Mouse (Mus musculus) midbrain, embryonic 11.5 days (tissue): ENCODE data around the gene Cdkl3. TPM values are rescaled to one million over a fixed set of nuclear protein-coding genes. Genes with fewer than 3 reads are reported as not detected.
A peak's percentile ranks its signal among the peaks of the same experiment; 100 is the strongest.

Experiments used
- ATAC-seq: fragments of 200-750 bp; cut with Nextera tagmentation; 2 replicates; pipeline ENCODE4 v1.8.0; 2017; ENCODE audit warnings: moderate TSS enrichment, moderate library complexity; ENCODE audit not compliant: low FRiP score
- DNase-seq: peaks from one replicate; pipeline ENCODE4 v3.0.0; 2015; ENCODE audit warnings: low spot score; ENCODE audit errors: missing footprints
- H3K27ac ChIP-seq: fragments of 300-500 bp; sonication (generic); 2 replicates; pipeline ENCODE4 v1.5.1; 2014; ENCODE audit warnings: low read depth, low read length
- H3K27me3 ChIP-seq: fragments of 300-500 bp; sonication (generic); 2 replicates; pipeline ENCODE4 v1.6.1; 2014; ENCODE audit warnings: mild to moderate bottlenecking, low read length, moderate library complexity, mixed read lengths; ENCODE audit not compliant: control insufficient read depth, insufficient read depth
- H3K36me3 ChIP-seq: fragments of 300-500 bp; sonication (generic); 2 replicates; pipeline ENCODE4 v1.6.1; 2014; ENCODE audit warnings: mild to moderate bottlenecking, low read length, moderate library complexity, mixed read lengths; ENCODE audit not compliant: control insufficient read depth, insufficient read depth
- H3K4me1 ChIP-seq: fragments of 300-500 bp; sonication (generic); 2 replicates; pipeline ENCODE4 v1.6.1; 2014; ENCODE audit warnings: low read length; ENCODE audit not compliant: control insufficient read depth, insufficient read depth
- H3K4me2 ChIP-seq: fragments of 300-500 bp; sonication (generic); 2 replicates; pipeline ENCODE4 v1.6.1; 2014; ENCODE audit warnings: mild to moderate bottlenecking, moderate library complexity
- H3K4me3 ChIP-seq: fragments of 300-500 bp; sonication (generic); 2 replicates; pipeline ENCODE4 v1.5.1; 2014; ENCODE audit warnings: low read depth, low read length
- H3K9ac ChIP-seq: fragments of 300-500 bp; sonication (generic); 2 replicates; pipeline ENCODE4 v1.6.1; 2014; ENCODE audit warnings: low read length
- H3K9me3 ChIP-seq: fragments of 300-500 bp; sonication (generic); 2 replicates; pipeline ENCODE4 v1.6.1; 2016; ENCODE audit warnings: low read length; ENCODE audit not compliant: control insufficient read depth
- WGBS: fragments of 180-500 bp; shearing (Covaris S2); extraction: QIAGEN DNeasy Blood & Tissue Kit; methylation state at CpG from one replicate; pipeline ENCODE4 v1.1.7; 2014; 5-methylcytosine and 5-hydroxymethylcytosine counted together
- polyA plus RNA-seq: library from polyadenylated mRNA; unstranded; fragments of >200 nt; fragmentation: Nextera tagmentation; extraction: Ambion mirVana; gene quantifications from 2 replicates; pipeline ENCODE4 v1.2.1, GENCODE M21; 2014

The Cdkl3 gene
- polyA plus RNA-seq, 1 experiment from 2014 or later, result 11.0 TPM

DNA sequence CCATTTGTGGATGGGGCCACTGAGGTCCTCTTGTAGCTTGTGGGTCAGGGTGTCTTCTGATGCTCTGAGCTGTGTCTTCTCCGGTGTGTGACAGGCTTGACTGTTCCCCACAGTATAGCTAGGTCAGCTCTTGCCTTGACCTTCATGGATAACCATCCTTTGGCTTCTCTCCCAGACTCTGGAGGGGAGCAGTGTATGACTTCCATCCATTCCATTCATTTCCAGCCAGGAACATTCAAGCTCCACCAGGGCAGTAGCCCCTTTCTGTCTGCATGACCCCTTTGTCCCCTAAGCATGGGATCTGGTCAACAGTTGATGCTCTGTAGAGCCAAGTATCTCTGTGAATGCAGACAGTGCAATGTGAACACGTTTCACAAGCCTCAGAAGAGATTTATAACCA lies 93.6 kb downstream of the Cdkl3 start:
- DNase-seq, result no peak
- Histone ChIP-seq H3K4me1 (peaks cover 19% of the 10 kb centered on the region), H3K4me2 (peak overlapping the region; percentile 54; the same call in 1 of the 2 replicates), H3K9ac (no peak overlapping the region), H3K9me3 (no peaks in the 10 kb centered on the region), H3K36me3 (no peaks in the 10 kb centered on the region), H3K27me3 (no peaks in the 10 kb centered on the region), H3K27ac (no peak overlapping the region), H3K4me3 (no peak overlapping the region)
- WGBS, result 82% methylated on average over 2 of the region's 2 CpGs
- no peak for ATAC-seq

DNA sequence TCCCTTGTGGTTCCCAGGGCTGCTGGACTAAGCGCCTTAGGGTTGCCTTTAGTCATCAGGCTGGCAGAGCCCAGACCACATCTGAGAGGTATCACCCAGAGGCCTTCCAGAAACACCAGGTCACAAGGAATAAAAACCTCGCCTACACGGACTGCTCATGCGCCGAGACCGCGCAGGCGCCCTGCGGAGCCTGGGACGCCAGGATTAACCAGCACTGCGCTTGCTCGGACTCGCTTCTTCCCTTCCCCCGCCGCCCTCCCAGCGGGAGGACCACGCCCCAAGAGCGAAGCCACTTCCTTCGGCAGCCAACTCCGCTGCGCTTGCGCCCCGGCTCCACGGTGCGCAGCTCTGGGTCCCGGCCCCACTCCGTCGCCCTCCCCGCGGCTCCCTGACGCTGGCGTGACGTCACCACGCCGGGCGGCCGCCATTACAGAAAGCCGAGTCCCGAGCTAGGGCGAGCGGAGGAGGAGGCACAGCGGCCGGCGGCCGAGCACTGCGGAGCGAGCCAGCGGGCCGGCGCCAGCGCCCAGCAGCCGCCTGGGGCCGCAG lies 94.5 kb downstream of the Cdkl3 start, which contains the start of gene Ppp2ca:
Ppp2ca (plus strand) TSS at position 284 of the 549 bp plus-strand sequence.
- peaks cover 19% of the 10 kb centered on the region for H3K4me1 ChIP-seq
- peak within 1 kb of the TSS; percentile 54 for H3K4me2 ChIP-seq
- H3K36me3 ChIP-seq, result no peaks in the 10 kb centered on the region
- DNase-seq (peak; percentile 99), ATAC-seq (peak; percentile 96)
- H3K4me3 ChIP-seq, result peak within 1 kb of the TSS; percentile 100
- H3K27ac ChIP-seq, result peak within 1 kb of the TSS; percentile 97
- under 1% methylated on average over 53 of the region's 53 CpGs for WGBS
- no peaks in the 10 kb centered on the region for H3K9me3 ChIP-seq
- peak within 1 kb of the TSS; percentile 99 for H3K9ac ChIP-seq
- no peaks in the 10 kb centered on the region for H3K27me3 ChIP-seq

- under 1% methylated on average over 65 of the region's 72 CpGs for whole genome bisulfite sequencing
- Histone ChIP-seq H3K4me1 (peaks cover 19% of the 10 kb centered on the region), H3K9ac (peak overlapping the region; percentile 99), H3K27ac (peak overlapping the region; percentile 97), H3K9me3 (no peaks in the 10 kb centered on the region), H3K4me3 (peak overlapping the region; percentile 100), H3K27me3 (no peaks in the 10 kb centered on the region), H3K4me2 (peak overlapping the region; percentile 54), H3K36me3 (no peaks in the 10 kb centered on the region)
- ATAC-seq, result peak; percentile 85
- peak; percentile 98 for DNase-seq
Measured at GRCm38 (mm10) chr11:52099031-52099761, 95.2 kb downstream of the Cdkl3 start.

- peak; percentile 88 for DNase-seq
- Histone ChIP-seq H3K4me3 (peak overlapping the region; percentile 100), H3K27ac (no peak overlapping the region; the same call in 1 of the 2 replicates), H3K9me3 (no peaks in the 10 kb centered on the region), H3K4me1 (peaks cover 19% of the 10 kb centered on the region), H3K9ac (peak overlapping the region; percentile 99), H3K36me3 (no peaks in the 10 kb centered on the region), H3K4me2 (peak overlapping the region; percentile 54), H3K27me3 (no peaks in the 10 kb centered on the region)
- no peak for ATAC-seq
- WGBS, result 8% methylated on average over 7 of the region's 7 CpGs
Measured at GRCm38 (mm10) chr11:52099771-52100219, 95.8 kb downstream of the Cdkl3 start.

- no peak overlapping the region for H3K4me2 ChIP-seq
- no peaks in the 10 kb centered on the region for H3K9me3 ChIP-seq
- ATAC-seq (no peak), DNase-seq (no peak)
- no peak overlapping the region for H3K27ac ChIP-seq
- 86% methylated on average over 4 of the region's 4 CpGs for WGBS
- no peaks in the 10 kb centered on the region for H3K27me3 ChIP-seq
- H3K9ac ChIP-seq, result no peak overlapping the region
- no peak overlapping the region for H3K4me3 ChIP-seq
- no peaks in the 10 kb centered on the region for H3K36me3 ChIP-seq
- peaks cover 18% of the 10 kb centered on the region for H3K4me1 ChIP-seq
Measured at GRCm38 (mm10) chr11:52102977-52103376, 99.0 kb downstream of the Cdkl3 start.

GRCm38 (mm10) chr11:52105503-52105902 lies 101.5 kb downstream of the Cdkl3 start:
- H3K4me1 ChIP-seq, result peaks cover 11% of the 10 kb centered on the region
- H3K9me3 ChIP-seq, result no peaks in the 10 kb centered on the region
- H3K27me3 ChIP-seq, result no peaks in the 10 kb centered on the region
- no peaks in the 10 kb centered on the region for H3K36me3 ChIP-seq
- DNase-seq, result no peak
- H3K27ac ChIP-seq, result no peak overlapping the region
- no peak overlapping the region for H3K9ac ChIP-seq
- no peak for ATAC-seq
- no peak overlapping the region for H3K4me2 ChIP-seq
- H3K4me3 ChIP-seq, result no peak overlapping the region

GRCm38 (mm10) chr11:52106037-52106436 lies 102.0 kb downstream of the Cdkl3 start:
- Histone ChIP-seq H3K4me1 (peaks cover 7% of the 10 kb centered on the region), H3K9me3 (no peaks in the 10 kb centered on the region), H3K36me3 (no peaks in the 10 kb centered on the region), H3K4me3 (no peak overlapping the region), H3K27me3 (no peaks in the 10 kb centered on the region), H3K9ac (no peak overlapping the region), H3K27ac (no peak overlapping the region), H3K4me2 (no peak overlapping the region)
- DNase-seq (no peak), ATAC-seq (no peak)
- WGBS, result 96% methylated on average over 2 of the region's 2 CpGs

DNA sequence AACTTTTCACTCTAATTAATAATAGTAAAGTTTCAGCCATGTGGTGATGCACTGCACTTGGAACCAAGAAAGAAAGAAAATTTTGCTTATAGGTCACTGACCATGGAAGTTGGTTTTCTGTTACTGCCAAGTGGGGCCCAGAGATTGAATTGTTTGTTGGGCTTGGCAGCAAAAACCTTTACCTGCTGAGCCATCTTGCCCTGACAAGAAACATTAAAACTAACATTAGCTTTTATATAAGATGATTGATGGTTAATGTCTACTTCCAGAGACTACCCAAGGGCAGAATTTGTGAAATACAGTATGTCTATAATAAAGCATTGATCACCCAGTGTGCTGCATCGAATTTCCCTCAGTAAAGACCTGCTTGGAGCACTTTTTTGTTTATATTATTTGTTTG lies 102.4 kb downstream of the Cdkl3 start:
- 93% methylated on average over 1 of the region's 1 CpGs for WGBS
- no peak for DNase-seq
- H3K4me1 ChIP-seq, result peaks cover 3% of the 10 kb centered on the region; the same call in 1 of the 2 replicates
- ATAC-seq, result no peak
- no peaks in the 10 kb centered on the region for H3K27me3 ChIP-seq
- no peak overlapping the region for H3K4me2 ChIP-seq
- H3K36me3 ChIP-seq, result no peaks in the 10 kb centered on the region
- no peak overlapping the region for H3K9ac ChIP-seq
- no peak overlapping the region for H3K4me3 ChIP-seq
- no peak overlapping the region for H3K27ac ChIP-seq
- no peaks in the 10 kb centered on the region for H3K9me3 ChIP-seq

DNA sequence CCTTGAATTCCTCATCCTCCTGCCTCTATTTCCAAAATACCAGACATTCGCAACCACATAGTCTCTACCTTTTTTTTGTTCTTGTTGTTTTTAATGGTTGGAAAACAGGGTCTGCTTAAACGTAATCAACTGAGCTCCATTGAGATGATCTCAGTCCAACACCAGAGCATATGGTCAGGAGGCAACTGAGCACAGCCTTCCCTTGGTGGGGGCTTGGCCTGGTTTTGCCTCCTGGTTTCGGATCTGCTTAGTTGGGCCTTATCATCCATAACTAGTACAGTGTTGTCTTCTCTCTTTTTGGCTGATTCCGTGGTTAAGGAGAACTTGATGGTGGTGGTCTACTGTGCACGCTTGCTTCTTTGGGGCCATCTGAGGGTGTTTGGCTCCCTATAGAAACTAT lies 104.8 kb downstream of the Cdkl3 start:
- 90% methylated on average over 5 of the region's 5 CpGs for WGBS
- no peak overlapping the region for H3K27ac ChIP-seq
- ATAC-seq, result no peak

More for the DNA sequence above, 104.8 kb downstream of the Cdkl3 start:
- DNase-seq, result no peak
- Histone ChIP-seq H3K9ac (no peak overlapping the region), H3K4me3 (no peak overlapping the region), H3K36me3 (no peaks in the 10 kb centered on the region), H3K9me3 (no peaks in the 10 kb centered on the region), H3K4me1 (no peaks in the 10 kb centered on the region), H3K27me3 (no peaks in the 10 kb centered on the region), H3K4me2 (no peak overlapping the region)
